Mouse (Mus musculus): ENCODE results near the gene Ltk.

The Ltk gene

GRCm38 (mm10) chr2:119703171-119703570 is 57.1 kb downstream of the Ltk start:
- no peak for DNase-seq (ENCODE audit: low spot score in 2 of 2)
